Mouse (Mus musculus): ENCODE data around the gene Clps.

Gene Clps

DNA sequence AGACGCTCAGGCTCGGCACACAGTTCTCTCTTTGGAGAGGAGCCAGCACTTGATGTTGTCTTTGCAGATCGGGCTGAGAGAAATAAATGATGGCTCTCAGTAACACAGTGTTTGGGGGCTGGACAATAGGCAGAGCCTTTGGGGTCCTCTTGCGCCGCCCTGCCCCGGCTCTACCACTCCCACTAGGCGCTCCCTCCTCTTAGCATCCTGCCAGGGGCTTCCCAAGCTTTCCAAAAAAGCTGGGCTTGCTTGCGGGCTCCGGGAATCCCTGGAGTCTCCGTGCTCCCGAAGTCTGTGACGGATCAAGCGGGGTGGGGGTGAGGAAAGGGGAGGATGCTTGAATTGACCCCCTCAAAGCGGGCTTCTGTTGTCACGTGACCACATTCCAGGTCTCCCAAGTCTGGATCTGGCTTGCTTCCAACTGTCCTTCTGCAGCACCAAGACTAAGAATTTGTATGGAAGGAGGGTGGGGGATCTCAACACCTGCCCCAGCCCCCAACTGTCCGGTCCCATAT, 43.1 kb downstream of the Clps start, which contains the start of gene Fkbp5:
Gene Fkbp5 (minus strand): TSS at position 87 of the 515 bp plus-strand sequence.
- DNase-seq = no peak

DNA sequence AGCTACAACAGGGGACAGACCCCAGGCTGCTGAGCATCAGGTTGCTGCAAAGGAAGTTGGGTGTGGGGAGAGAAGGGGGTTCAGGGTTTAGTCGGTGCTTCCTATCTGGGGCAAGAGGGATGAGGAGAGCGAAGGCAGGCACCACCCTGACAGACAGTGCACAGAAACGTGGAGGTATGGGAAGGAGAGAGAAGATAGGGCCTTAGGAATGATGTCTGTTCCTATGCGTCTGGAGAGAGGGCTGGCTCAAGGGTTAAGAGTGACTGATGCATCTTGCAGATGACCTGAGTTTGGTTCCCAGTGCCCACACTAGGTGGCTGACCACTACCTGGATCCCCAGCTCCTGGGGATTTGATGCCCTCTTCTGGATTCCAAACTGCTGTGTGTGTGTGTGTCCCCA, 43.7 kb downstream of the Clps start:
- no peak for DNase-seq

DNA sequence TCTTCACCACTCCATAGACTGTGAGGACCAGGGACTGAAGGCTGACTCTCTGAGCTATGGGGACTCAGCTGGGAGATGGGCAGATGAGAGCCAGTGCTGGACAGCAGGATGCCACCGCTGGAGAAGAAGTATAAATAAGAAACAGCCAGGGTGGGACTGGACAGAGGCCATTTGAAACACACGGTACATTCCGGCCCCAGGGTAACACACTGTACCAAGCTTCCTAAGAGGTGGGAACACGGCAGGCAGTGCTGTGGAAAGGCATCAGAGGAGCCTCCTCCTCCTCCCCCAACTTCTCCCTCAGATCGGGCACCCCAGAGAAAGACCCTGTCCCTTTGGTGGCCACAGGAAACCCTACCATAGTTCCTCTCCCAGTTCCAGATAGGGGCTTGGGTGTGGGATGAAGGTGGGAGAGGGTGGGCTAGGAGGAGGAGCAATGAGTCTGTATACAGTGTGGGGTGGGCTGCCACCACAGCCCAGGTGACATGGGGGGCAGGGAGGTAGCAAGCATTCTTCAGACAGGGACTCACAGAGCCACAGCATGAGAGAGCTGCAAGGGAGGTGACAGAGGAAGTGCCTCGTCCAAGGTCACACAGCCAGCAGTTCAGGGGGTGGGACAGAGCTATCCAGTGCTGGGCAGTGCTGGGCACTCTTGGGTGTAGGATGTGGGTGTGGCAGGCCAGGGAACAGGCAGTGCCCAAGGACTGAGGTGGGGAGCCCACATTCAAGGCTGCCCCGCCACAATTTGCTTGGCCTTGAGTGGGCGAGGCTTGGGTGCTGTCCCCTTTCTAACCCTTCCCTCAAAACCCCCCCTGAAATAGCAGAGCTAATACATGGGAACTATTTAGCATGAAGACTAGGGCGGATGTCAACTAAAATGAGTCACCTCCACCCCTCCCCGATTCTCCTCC, 44.9 kb downstream of the Clps start:
- DNase-seq = no peak

DNA sequence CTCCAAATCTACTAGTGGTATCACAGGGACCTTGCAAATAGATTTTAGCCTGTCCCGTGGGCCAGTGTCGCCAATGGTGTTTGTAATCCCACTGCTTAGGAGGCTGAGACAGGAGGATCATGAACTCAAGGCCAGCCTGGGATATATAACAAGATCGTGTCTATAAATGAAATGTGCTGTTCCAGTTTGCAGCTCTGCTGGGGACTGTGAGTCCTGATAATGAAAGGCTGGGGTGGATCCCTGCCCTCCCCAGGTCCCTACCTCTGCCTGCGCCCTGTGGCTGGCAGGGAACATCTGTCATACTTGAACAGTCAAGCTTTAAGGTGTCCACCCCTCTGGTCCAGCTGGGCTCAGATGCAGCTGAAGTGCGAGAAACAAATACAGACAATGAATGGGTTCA, 46.0 kb downstream of the Clps start:
- DNase-seq = no peak

DNA sequence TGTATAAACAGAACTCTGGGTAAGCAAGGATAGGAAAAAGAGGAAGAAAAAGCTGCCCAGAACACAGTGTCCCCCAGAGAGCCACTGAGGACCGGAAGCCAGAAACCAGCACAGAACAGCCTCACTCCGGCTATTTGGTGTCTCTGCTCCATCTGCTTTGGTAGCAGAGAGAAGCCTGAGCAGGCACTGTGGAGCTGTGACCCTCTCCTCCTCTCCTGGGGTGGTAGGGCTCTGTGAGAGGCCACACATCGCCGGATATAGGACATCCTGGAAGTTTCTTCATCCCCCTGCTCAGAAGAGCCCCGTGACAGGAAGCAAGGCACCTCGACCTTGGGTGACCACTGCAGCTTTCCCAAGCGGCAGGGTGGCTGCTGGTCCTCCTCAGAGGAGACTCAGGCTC, 46.7 kb downstream of the Clps start:
- DNase-seq = no peak

DNA sequence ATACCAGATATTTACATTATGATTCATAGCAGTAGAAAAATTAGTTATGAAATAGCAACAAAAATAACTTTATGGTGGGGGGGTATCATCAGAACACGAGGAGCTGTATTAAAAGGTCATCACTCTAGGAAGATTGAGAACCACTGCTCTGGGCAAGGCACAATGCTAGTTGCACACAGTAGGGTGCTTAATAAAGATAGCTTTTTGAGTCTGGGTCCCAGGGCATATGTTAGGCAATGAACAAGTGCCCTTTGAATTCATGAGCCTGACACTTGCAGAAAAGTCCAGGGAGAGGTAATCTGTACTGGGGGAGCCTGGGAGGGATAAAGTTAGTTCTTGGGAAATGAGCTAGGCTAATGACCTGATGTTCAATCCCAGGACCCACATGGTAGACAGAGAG, 47.2 kb downstream of the Clps start:
- DNase-seq = no peak

DNA sequence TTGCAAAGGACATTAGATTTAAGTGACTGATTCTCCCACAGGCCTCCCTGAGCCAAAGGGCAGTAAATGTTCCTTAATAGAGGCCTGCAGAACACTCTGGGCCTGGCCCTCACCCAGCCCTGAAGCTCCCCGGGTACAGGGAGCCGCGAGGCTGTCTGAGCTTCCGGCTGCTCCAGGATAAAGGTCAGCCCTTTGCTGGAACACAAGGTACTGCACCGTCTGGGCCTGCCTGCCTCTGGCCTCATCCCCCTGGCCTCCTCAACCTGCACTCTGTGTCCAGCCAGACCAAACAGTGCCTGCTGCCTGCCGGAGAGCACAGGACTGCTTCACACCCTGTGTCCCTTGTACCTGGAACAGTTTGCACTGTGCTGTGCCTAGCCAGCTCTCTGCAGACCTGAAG, 47.9 kb downstream of the Clps start:
- no peak for DNase-seq

DNA sequence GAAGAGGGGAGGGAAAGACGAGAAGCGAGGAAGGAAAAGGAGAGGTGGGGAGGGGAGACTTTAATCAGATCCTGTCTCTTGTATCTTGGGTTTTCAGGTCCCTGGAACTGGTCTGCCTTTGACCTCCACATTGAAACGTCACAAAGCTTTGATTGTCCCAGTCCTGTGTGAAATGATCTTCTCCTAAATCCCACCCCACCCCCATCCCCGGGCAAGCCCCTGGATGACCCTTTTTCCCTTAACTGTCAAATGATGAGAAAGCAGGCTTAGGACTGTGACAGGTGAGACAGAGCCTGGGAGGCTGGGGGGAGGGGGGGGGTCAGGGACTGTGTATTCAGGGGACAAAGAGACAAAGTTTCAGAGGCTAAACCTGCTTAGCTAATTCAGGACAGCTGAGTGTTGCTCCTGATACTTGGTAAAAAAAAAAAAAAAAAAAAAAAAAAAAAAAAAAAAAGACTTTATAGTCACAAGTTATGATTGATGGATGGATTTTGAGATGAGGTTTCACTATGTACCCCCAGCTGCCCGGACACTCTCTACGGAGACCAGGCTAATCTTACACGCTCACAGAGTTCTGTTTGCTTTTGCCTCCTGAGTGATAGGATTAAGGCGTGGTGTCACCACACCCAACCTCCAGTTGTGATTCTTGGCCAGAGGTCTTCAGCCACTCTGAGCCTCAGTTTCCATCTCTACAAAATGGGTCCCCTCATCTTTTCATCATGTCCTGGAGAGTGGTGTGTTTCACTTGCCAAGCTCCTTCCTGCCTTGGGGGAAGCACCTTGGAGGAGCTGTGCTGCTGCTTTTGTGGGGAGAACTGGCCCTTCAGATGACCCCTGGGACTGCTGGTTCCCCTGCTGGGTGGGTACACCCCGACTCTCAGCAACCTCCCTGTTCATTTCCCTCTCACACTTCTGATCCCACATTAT, 48.7 kb downstream of the Clps start:
- DNase-seq = no peak

DNA sequence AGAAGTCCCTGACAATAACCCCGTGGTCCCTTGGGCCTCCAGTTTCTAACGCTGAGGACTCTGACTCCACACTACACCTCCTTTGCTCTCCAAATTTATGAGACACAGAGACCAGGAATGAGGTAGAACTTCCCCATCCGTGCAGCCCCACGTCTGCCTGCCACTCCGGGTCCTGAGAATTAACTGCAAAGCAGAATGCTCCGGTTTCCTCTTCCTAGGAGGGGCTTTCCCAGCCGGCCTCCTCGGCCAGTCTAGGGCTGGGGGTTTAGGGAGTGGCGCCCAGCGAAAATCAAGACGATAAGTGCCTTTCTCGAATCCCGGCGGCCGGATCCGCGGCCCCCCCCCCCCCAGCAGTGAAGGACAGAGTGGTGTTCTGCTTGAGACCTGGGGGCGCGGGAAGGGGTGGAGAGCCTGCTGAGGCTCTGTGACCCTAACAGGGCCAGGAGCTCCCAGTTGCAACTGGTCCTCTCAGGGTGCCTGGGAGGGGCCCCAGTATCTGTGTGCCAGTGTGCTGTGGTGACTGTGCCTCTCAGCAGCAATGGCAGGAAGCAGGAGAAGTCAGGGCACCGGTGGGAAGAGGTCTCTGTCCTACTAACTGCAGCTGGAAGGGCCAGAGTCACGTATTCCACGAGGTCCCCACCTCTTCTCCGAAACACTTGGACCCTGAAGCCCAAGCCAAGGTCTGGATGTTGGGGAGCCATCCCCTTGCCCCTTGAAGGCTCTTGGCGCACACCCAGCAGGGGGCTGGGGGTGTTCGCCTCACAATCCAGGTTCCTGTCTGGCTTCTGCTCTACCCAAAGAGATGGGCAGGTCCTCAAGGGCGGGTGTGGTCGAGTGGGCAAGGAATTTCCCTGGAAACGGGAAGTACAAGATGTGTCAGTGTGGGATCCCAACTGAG, 49.9 kb downstream of the Clps start:
- DNase-seq = no peak
